ENCODE assay signal across 13 mouse cellular contexts in genomic region chr6:83599636-83600174, GRCm38 (mm10). TPM values are rescaled to one million over a fixed set of nuclear protein-coding genes. Genes with fewer than 3 reads are reported as not detected.
DNase-seq lines count a peak whose midpoint lies in the region; ATAC-seq lines count a peak whose summit lies in the region.
"Had no signal": no experiment of that assay in that cellular context is flagged by ENCODE, and none has a peak within 500 bp of the region (broad histone marks: within the 10 kb centered on the region; RNA-seq: fewer than 3 reads in every experiment).

No protein-coding gene starts in this region.

- H3K4me3 ChIP-seq in heart, embryonic 13.5 days, result no peak overlapping the region
- no peak overlapping the region for H3K4me3 ChIP-seq in midbrain, embryonic 13.5 days (replicated peaks)

- H3K4me1 ChIP-seq in heart, embryonic 13.5 days, result peaks cover 20% of the 10 kb centered on the region
- H3K4me1 ChIP-seq in midbrain, embryonic 13.5 days (replicated peaks), result no peaks in the 10 kb centered on the region
- H3K4me1 ChIP-seq: embryonic facial prominence, embryonic 13.5 days; kidney, embryonic 15.5 days had no signal

- peak overlapping the region; percentile 50 for H3K27ac ChIP-seq in heart, embryonic 13.5 days (replicated peaks)
- H3K27ac ChIP-seq in midbrain, embryonic 13.5 days, result no peak overlapping the region
- H3K27ac ChIP-seq: embryonic facial prominence, embryonic 13.5 days; kidney, embryonic 15.5 days had no signal

- peak; percentile 25 for DNase-seq in layer of hippocampus, adult 11-12 months (ENCODE audit: low spot score)
- no peak for DNase-seq in layer of hippocampus, adult 18-20 months (ENCODE audit: low spot score in 2 of 2)
- DNase-seq in brain, adult 2 months (ENCODE audit: low read depth, low spot score), result peak; percentile 36
- no peak for DNase-seq in spleen, postnatal 36 days (ENCODE audit: low spot score in 2 of 2)
- DNase-seq in cerebellum, adult 11-12 months, result no peak
- DNase-seq in retina, postnatal 1 day, result no peak
- DNase-seq: cerebellum, adult 11 months; gastrocnemius, postnatal 14 days; spleen, adult 18-20 months had no signal

- peak overlapping the region; percentile 69 for H3K4me2 ChIP-seq in heart, embryonic 13.5 days
- H3K4me2 ChIP-seq in midbrain, embryonic 13.5 days (replicated peaks), result peak overlapping the region; percentile 60; the same call in 1 of the 2 replicates

- no peaks in the 10 kb centered on the region for H3K27me3 ChIP-seq in heart, embryonic 13.5 days (replicated peaks)
- no peaks in the 10 kb centered on the region for H3K27me3 ChIP-seq in midbrain, embryonic 13.5 days
- H3K27me3 ChIP-seq: embryonic facial prominence, embryonic 13.5 days had no signal

- H3K36me3 ChIP-seq in heart, embryonic 13.5 days, result no peaks in the 10 kb centered on the region
- no peaks in the 10 kb centered on the region for H3K36me3 ChIP-seq in midbrain, embryonic 13.5 days
- H3K36me3 ChIP-seq: embryonic facial prominence, embryonic 13.5 days; kidney, embryonic 15.5 days had no signal

- 24% methylated on average over 6 of the region's 6 CpGs for WGBS in heart, embryonic 13.5 days
- 90% methylated on average over 6 of the region's 6 CpGs for WGBS in midbrain, embryonic 13.5 days

- no peaks in the 10 kb centered on the region for H3K9me3 ChIP-seq in heart, embryonic 13.5 days
- no peaks in the 10 kb centered on the region for H3K9me3 ChIP-seq in midbrain, embryonic 13.5 days
- H3K9me3 ChIP-seq: embryonic facial prominence, embryonic 13.5 days; kidney, embryonic 15.5 days had no signal

- no peak for ATAC-seq in heart, embryonic 13.5 days (ENCODE audit: extremely low read depth, insufficient number of reproducible peaks, low FRiP score, low TSS enrichment)
- no peak for ATAC-seq in midbrain, embryonic 13.5 days

- peak overlapping the region; percentile 45; the same call in 1 of the 2 replicates for H3K9ac ChIP-seq in heart, embryonic 13.5 days
- no peak overlapping the region for H3K9ac ChIP-seq in midbrain, embryonic 13.5 days (replicated peaks)
- H3K9ac ChIP-seq: kidney, embryonic 15.5 days had no signal

RNA-seq across cellular contexts. Expression of gene Stambp, which starts 27.2 kb away (rescaled TPM):
- 10 to 100 TPM; 35.4 to 36.4 TPM for total RNA-seq in layer of hippocampus, adult 18-20 months (2021)
- polyA plus RNA-seq in heart, embryonic 13.5 days (2015; fragmentation: Nextera tagmentation; extraction: Ambion mirVana), result 21.4 and 24.2 TPM in 2 replicates
- 48.6 and 55.3 TPM in 2 replicates for polyA plus RNA-seq in midbrain, embryonic 13.5 days (2015; fragmentation: Nextera tagmentation; extraction: Ambion mirVana)

RNA-seq across cellular contexts. Expression of gene Clec4f, which starts 56.3 kb away (rescaled TPM):
- not detected for total RNA-seq in layer of hippocampus, adult 18-20 months (2021)
- 0.23 and 0.27 TPM in 2 replicates for polyA plus RNA-seq in heart, embryonic 13.5 days (2015; fragmentation: Nextera tagmentation; extraction: Ambion mirVana)
- not detected in 2 replicates for polyA plus RNA-seq in midbrain, embryonic 13.5 days (2015; fragmentation: Nextera tagmentation; extraction: Ambion mirVana)
- total RNA-seq: gastrocnemius, postnatal 14 days had no signal
- polyA plus RNA-seq: embryonic facial prominence, embryonic 13.5 days had no signal

Comparison
In these comparisons a context has a peak if more than half of its experiments do, and no peak if none do; other contexts are left out.
1. DNase-seq: peak in layer of hippocampus, adult 11-12 months (single experiment) and brain, adult 2 months (single experiment); none in layer of hippocampus, adult 18-20 months (0 of 2), spleen, postnatal 36 days (0 of 2), cerebellum, adult 11-12 months (single experiment) and retina, postnatal 1 day (single experiment).